15 mouse cellular contexts compared by ENCODE assay signal in the genomic region with DNA sequence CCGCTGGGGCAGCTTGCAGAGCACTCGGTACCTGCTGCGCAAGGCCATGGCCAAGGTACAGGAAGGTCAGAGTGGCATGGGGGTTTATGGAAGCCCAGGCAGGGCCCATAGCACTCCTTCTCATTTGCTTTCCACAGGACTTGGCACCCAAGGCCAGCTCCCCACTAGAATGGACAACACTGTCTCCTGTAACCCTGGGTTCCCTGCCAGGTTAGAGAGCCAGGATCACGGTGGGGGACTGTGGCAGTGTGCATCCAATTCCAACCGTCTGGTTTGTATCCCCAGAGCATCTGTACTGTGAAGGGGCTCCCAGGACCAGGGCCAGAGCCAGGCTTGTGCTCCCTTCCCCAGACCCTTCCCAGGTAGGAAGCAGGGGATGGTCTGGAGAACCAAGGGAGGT. TPM values are rescaled to one million over a fixed set of nuclear protein-coding genes. Genes with fewer than 3 reads are reported as not detected.
DNase-seq lines count a peak whose midpoint lies in the region; ATAC-seq and TF ChIP-seq lines count a peak whose summit lies in the region.
"Had no signal": no experiment of that assay in that cellular context is flagged by ENCODE, and none has a peak within 500 bp of the region (broad histone marks: within the 10 kb centered on the region; RNA-seq: fewer than 3 reads in every experiment).

No protein-coding gene starts in this region.

- H3K9ac ChIP-seq in hindbrain, postnatal 0 days (replicated peaks; ENCODE audit: low read length): no peak overlapping the region
- H3K9ac ChIP-seq in neural tube, embryonic 15.5 days (replicated peaks): no peak overlapping the region
- H3K9ac ChIP-seq: heart, embryonic 12.5 days had no signal

- no peak overlapping the region for H3K4me2 ChIP-seq in hindbrain, postnatal 0 days (ENCODE audit: low read depth, low read length)
- H3K4me2 ChIP-seq in neural tube, embryonic 15.5 days: no peak overlapping the region
- H3K4me2 ChIP-seq: heart, embryonic 12.5 days had no signal

- H3K4me1 ChIP-seq in hindbrain, postnatal 0 days (ENCODE audit: insufficient read depth, low read length): 0 out of 2 replicates have a peak, but pooled peaks cover 4% of the 10 kb centered on the region
- no peaks in the 10 kb centered on the region for H3K4me1 ChIP-seq in neural tube, embryonic 15.5 days
- H3K4me1 ChIP-seq in limb, embryonic 10.5 days: peaks cover 5% of the 10 kb centered on the region

- no peak overlapping the region for H3K4me3 ChIP-seq in hindbrain, postnatal 0 days (ENCODE audit: low read length)
- H3K4me3 ChIP-seq in neural tube, embryonic 15.5 days (replicated peaks): no peak overlapping the region
- H3K4me3 ChIP-seq in limb, embryonic 10.5 days: no peak overlapping the region
- H3K4me3 ChIP-seq: gastrocnemius, adult 2 months; heart, embryonic 12.5 days had no signal

- WGBS in hindbrain, postnatal 0 days: 40% methylated on average over 5 of the region's 5 CpGs
- 68% methylated on average over 5 of the region's 5 CpGs for WGBS in neural tube, embryonic 15.5 days
- WGBS in limb, embryonic 10.5 days: 83% methylated on average over 5 of the region's 5 CpGs

- H3K27me3 ChIP-seq in hindbrain, postnatal 0 days (ENCODE audit: insufficient read depth, low read length): no peaks in the 10 kb centered on the region
- no peaks in the 10 kb centered on the region for H3K27me3 ChIP-seq in neural tube, embryonic 15.5 days (replicated peaks)
- peaks cover 7% of the 10 kb centered on the region; the same call in 1 of the 2 replicates for H3K27me3 ChIP-seq in limb, embryonic 10.5 days (ENCODE audit: low read depth, poor library complexity, severe bottlenecking)

- no peak for ATAC-seq in hindbrain, postnatal 0 days
- ATAC-seq in neural tube, embryonic 15.5 days (ENCODE audit: low FRiP score): 0 out of 2 replicates have a peak, but pooled peaks have one; percentile 5
- ATAC-seq: activated CD4-positive, CD25-positive, alpha-beta regulatory T cell, adult 4 months; CD4-positive, CD25-positive, alpha-beta regulatory T cell, adult 4 months had no signal

- H3K9me3 ChIP-seq in hindbrain, postnatal 0 days (ENCODE audit: low read length): no peaks in the 10 kb centered on the region
- no peaks in the 10 kb centered on the region for H3K9me3 ChIP-seq in neural tube, embryonic 15.5 days (replicated peaks)
- H3K9me3 ChIP-seq in limb, embryonic 10.5 days (replicated peaks): no peaks in the 10 kb centered on the region
- H3K9me3 ChIP-seq: heart, embryonic 12.5 days had no signal

- no peak for TF ChIP-seq CTCF in hindbrain, postnatal 0 days (IDR thresholded peaks at IDR 0.05; ENCODE audit: low read depth)

- peaks cover 17% of the 10 kb centered on the region for H3K36me3 ChIP-seq in hindbrain, postnatal 0 days (ENCODE audit: insufficient read depth, low read length)
- peaks cover 32% of the 10 kb centered on the region for H3K36me3 ChIP-seq in neural tube, embryonic 15.5 days
- H3K36me3 ChIP-seq in limb, embryonic 10.5 days: peaks cover 33% of the 10 kb centered on the region

- H3K27ac ChIP-seq in hindbrain, postnatal 0 days: peak overlapping the region; percentile 46; the same call in 1 of the 2 replicates
- no peak overlapping the region for H3K27ac ChIP-seq in neural tube, embryonic 15.5 days (replicated peaks)
- no peak overlapping the region for H3K27ac ChIP-seq in limb, embryonic 10.5 days
- H3K27ac ChIP-seq: gastrocnemius, adult 2 months had no signal

- DNase-seq in testis, postnatal 10 days (ENCODE audit: low spot score): peak; percentile 42
- DNase-seq in testis, postnatal 14 days (ENCODE audit: low spot score): no peak
- DNase-seq in cerebellum, postnatal 36 days: peak; percentile 55 to 58
- no peak for DNase-seq in hindbrain, postnatal 0 days (ENCODE audit: low spot score)
- DNase-seq in spleen, adult 18-20 months: no peak
- no peak for DNase-seq in limb, embryonic 10.5 days (ENCODE audit: low spot score)
- no peak for DNase-seq in kidney, postnatal 10 days
- DNase-seq: embryo, embryonic 11 days; gastrocnemius, adult 2 months had no signal

RNA-seq across cellular contexts. Expression of a gene that starts 14.0 kb away (rescaled TPM):
- 55.7 and 59.7 TPM in 2 replicates for total RNA-seq in hindbrain, postnatal 0 days (2014; rRNA removed)
- 64.8 and 73.1 TPM in 2 replicates for polyA plus RNA-seq in hindbrain, postnatal 0 days (2015; fragmentation: Nextera tagmentation; extraction: Ambion mirVana)
- 78.7 and 91.1 TPM in 2 replicates for polyA plus RNA-seq in neural tube, embryonic 15.5 days (2015; fragmentation: Nextera tagmentation; extraction: Ambion mirVana)
- 14.0 and 17.1 TPM in 2 replicates for polyA plus RNA-seq in limb, embryonic 10.5 days (2016; fragmentation: Nextera tagmentation; extraction: Ambion mirVana)

RNA-seq across cellular contexts. Expression of a gene that starts 27.4 kb away (rescaled TPM):
- total RNA-seq in hindbrain, postnatal 0 days (2014; rRNA removed): not detected in 2 replicates
- 0.24 TPM in 1 of 2 replicates, not detected in the other for polyA plus RNA-seq in hindbrain, postnatal 0 days (2015; fragmentation: Nextera tagmentation; extraction: Ambion mirVana)
- 0.42 TPM in 1 of 2 replicates, not detected in the other for polyA plus RNA-seq in neural tube, embryonic 15.5 days (2015; fragmentation: Nextera tagmentation; extraction: Ambion mirVana)
- polyA plus RNA-seq in limb, embryonic 10.5 days (2016; fragmentation: Nextera tagmentation; extraction: Ambion mirVana): not detected in 2 replicates
- total RNA-seq: gastrocnemius, adult 2 months; layer of hippocampus, postnatal 14 days; megakaryocyte-erythroid progenitor cell, adult 5-6 weeks had no signal
- polyA plus RNA-seq: activated CD4-positive, CD25-positive, alpha-beta regulatory T cell, adult 4 months; CD4-positive, CD25-positive, alpha-beta regulatory T cell, adult 4 months had no signal

RNA-seq across cellular contexts. Expression of a gene that starts 31.1 kb away (rescaled TPM):
- 5.6 and 6.4 TPM in 2 replicates for total RNA-seq in hindbrain, postnatal 0 days (2014; rRNA removed)
- polyA plus RNA-seq in hindbrain, postnatal 0 days (2015; fragmentation: Nextera tagmentation; extraction: Ambion mirVana): 15.8 and 16.3 TPM in 2 replicates
- polyA plus RNA-seq in neural tube, embryonic 15.5 days (2015; fragmentation: Nextera tagmentation; extraction: Ambion mirVana): 8.6 and 11.7 TPM in 2 replicates
- polyA plus RNA-seq in limb, embryonic 10.5 days (2016; fragmentation: Nextera tagmentation; extraction: Ambion mirVana): 4.7 and 7.0 TPM in 2 replicates

RNA-seq across cellular contexts. Expression of a gene that starts 31.2 kb away (rescaled TPM):
- total RNA-seq in hindbrain, postnatal 0 days (2014; rRNA removed): 13.1 and 14.0 TPM in 2 replicates
- polyA plus RNA-seq in hindbrain, postnatal 0 days (2015; fragmentation: Nextera tagmentation; extraction: Ambion mirVana): 3.0 and 3.1 TPM in 2 replicates
- 7.9 and 8.6 TPM in 2 replicates for polyA plus RNA-seq in neural tube, embryonic 15.5 days (2015; fragmentation: Nextera tagmentation; extraction: Ambion mirVana)
- polyA plus RNA-seq in limb, embryonic 10.5 days (2016; fragmentation: Nextera tagmentation; extraction: Ambion mirVana): 17.8 and 21.6 TPM in 2 replicates

RNA-seq across cellular contexts. Expression of a gene that starts 38.8 kb away (rescaled TPM):
- 14.3 and 21.0 TPM in 2 replicates for total RNA-seq in hindbrain, postnatal 0 days (2014; rRNA removed)
- polyA plus RNA-seq in hindbrain, postnatal 0 days (2015; fragmentation: Nextera tagmentation; extraction: Ambion mirVana): 45.0 and 48.0 TPM in 2 replicates
- 55.6 and 61.8 TPM in 2 replicates for polyA plus RNA-seq in neural tube, embryonic 15.5 days (2015; fragmentation: Nextera tagmentation; extraction: Ambion mirVana)
- 42.5 and 45.6 TPM in 2 replicates for polyA plus RNA-seq in limb, embryonic 10.5 days (2016; fragmentation: Nextera tagmentation; extraction: Ambion mirVana)

Comparison
In these comparisons a context has a peak if more than half of its experiments do, and no peak if none do; other contexts are left out.
1. DNase-seq: peak in testis, postnatal 10 days (single experiment) and cerebellum, postnatal 36 days (2 of 2); none in testis, postnatal 14 days (single experiment), hindbrain, postnatal 0 days (single experiment), spleen, adult 18-20 months (0 of 2), limb, embryonic 10.5 days (single experiment) and kidney, postnatal 10 days (single experiment).